Comparison of ENCODE assay signal across 32 mouse cellular contexts in genomic region chr10:24484101-24484660, GRCm38 (mm10).
DNase-seq lines count a peak whose midpoint lies in the region; ATAC-seq lines count a peak whose summit lies in the region.
"Had no signal": no experiment of that assay in that cellular context is flagged by ENCODE, and none has a peak within 500 bp of the region (broad histone marks: within the 10 kb centered on the region; RNA-seq: fewer than 3 reads in every experiment).

No protein-coding gene starts in this region.

- H3K9me3 ChIP-seq in kidney, embryonic 15.5 days (replicated peaks) = no peaks in the 10 kb centered on the region
- H3K9me3 ChIP-seq: embryonic facial prominence, embryonic 13.5 days; forebrain, embryonic 10.5 days; forebrain, embryonic 15.5 days; hindbrain, embryonic 12.5 days; intestine, embryonic 15.5 days; liver, embryonic 12.5 days; midbrain, embryonic 12.5 days had no signal

- H3K27me3 ChIP-seq in kidney, embryonic 15.5 days = no peaks in the 10 kb centered on the region
- H3K27me3 ChIP-seq: embryonic facial prominence, embryonic 13.5 days; forebrain, embryonic 15.5 days; hindbrain, embryonic 12.5 days; intestine, embryonic 15.5 days; liver, embryonic 12.5 days; midbrain, embryonic 12.5 days; Patski had no signal

- H3K4me3 ChIP-seq in kidney, embryonic 15.5 days (replicated peaks) = no peak overlapping the region
- H3K4me3 ChIP-seq: embryonic facial prominence, embryonic 13.5 days; forebrain, embryonic 10.5 days; forebrain, embryonic 15.5 days; hindbrain, embryonic 12.5 days; intestine, embryonic 15.5 days; liver, embryonic 12.5 days; midbrain, embryonic 12.5 days; myocyte had no signal

- H3K4me2 ChIP-seq in kidney, embryonic 15.5 days = no peak overlapping the region
- H3K4me2 ChIP-seq: embryonic facial prominence, embryonic 13.5 days; forebrain, embryonic 15.5 days; heart, embryonic 11.5 days; hindbrain, embryonic 12.5 days; intestine, embryonic 15.5 days; liver, embryonic 12.5 days; midbrain, embryonic 12.5 days had no signal

- ATAC-seq in kidney, embryonic 15.5 days (replicated peaks; ENCODE audit: low FRiP score) = peak; percentile 66
- ATAC-seq: forebrain, embryonic 15.5 days; hindbrain, postnatal 0 days; intestine, embryonic 15.5 days; liver, embryonic 12.5 days; liver, postnatal 0 days; Patski had no signal

- no peaks in the 10 kb centered on the region for H3K36me3 ChIP-seq in kidney, embryonic 15.5 days
- H3K36me3 ChIP-seq: embryonic facial prominence, embryonic 13.5 days; forebrain, embryonic 10.5 days; forebrain, embryonic 15.5 days; hindbrain, embryonic 12.5 days; intestine, embryonic 15.5 days; liver, embryonic 12.5 days; midbrain, embryonic 12.5 days had no signal

- H3K27ac ChIP-seq in kidney, embryonic 15.5 days = no peak overlapping the region
- H3K27ac ChIP-seq: embryonic facial prominence, embryonic 13.5 days; forebrain, embryonic 10.5 days; forebrain, embryonic 15.5 days; hindbrain, embryonic 12.5 days; hindbrain, postnatal 0 days; intestine, embryonic 15.5 days; liver, embryonic 12.5 days; midbrain, embryonic 12.5 days; stomach, postnatal 0 days had no signal

- H3K4me1 ChIP-seq in kidney, embryonic 15.5 days = 0 out of 2 replicates have a peak, but pooled peaks cover 2% of the 10 kb centered on the region
- H3K4me1 ChIP-seq: forebrain, embryonic 15.5 days; intestine, embryonic 15.5 days; liver, embryonic 12.5 days; midbrain, embryonic 12.5 days had no signal

- no peak overlapping the region for H3K9ac ChIP-seq in kidney, embryonic 15.5 days
- H3K9ac ChIP-seq: embryonic facial prominence, embryonic 13.5 days; forebrain, embryonic 15.5 days; hindbrain, embryonic 12.5 days; intestine, embryonic 15.5 days; liver, embryonic 12.5 days; liver, postnatal 0 days; midbrain, embryonic 12.5 days had no signal

- WGBS in kidney, embryonic 15.5 days = 22% methylated on average over 5 of the region's 5 CpGs

- DNase-seq in kidney, adult 11 months = no peak
- peak; percentile 28 for DNase-seq in lung, postnatal 36 days
- no peak for DNase-seq in lung, postnatal 14 days
- DNase-seq in ZHBTc4 (ENCODE audit: low read depth, low spot score) = peak; percentile 2
- DNase-seq in mesoderm, embryonic 11.5 days (ENCODE audit: low read depth, low spot score) = peak; percentile 23
- no peak for DNase-seq in ovary, adult 18-20 months (ENCODE audit: low spot score)
- DNase-seq: adrenal gland, postnatal 36 days; B cell, adult 2 months; cerebellum, adult 18-20 months; cerebellum, postnatal 10 days; gastrocnemius, postnatal 25 days; heart, postnatal 36 days; layer of hippocampus, postnatal 36 days; left cerebral cortex, postnatal 4 days; liver, postnatal 0 days; right cerebral cortex, adult 18-20 months; right cerebral cortex, postnatal 4 days; thymus, adult 18-20 months; thymus, postnatal 36 days had no signal

Comparison
In these comparisons a context has a peak if more than half of its experiments do, and no peak if none do; other contexts are left out.
1. DNase-seq: peak in lung, postnatal 36 days (single experiment), ZHBTc4 (single experiment) and mesoderm, embryonic 11.5 days (single experiment); none in kidney, adult 11 months (single experiment), lung, postnatal 14 days (single experiment) and ovary, adult 18-20 months (single experiment).